Mouse (Mus musculus) thymus, adult 2 months (tissue): ENCODE results near the gene Tbx3.

Experiments used
- CTCF ChIP-seq: fragments of 200-500 bp; IDR thresholded peaks from 2 replicates; pipeline ENCODE4 v1.5.1; 2012; ENCODE audit warnings: mild to moderate bottlenecking, control low read depth, low read length, moderate library complexity, borderline replicate concordance; ENCODE audit not compliant: control insufficient read depth, poor library complexity, insufficient read depth; ENCODE audit errors: extremely low read depth
- POLR2A ChIP-seq: fragments of 200-500 bp; IDR thresholded peaks from 2 replicates; pipeline ENCODE4 v1.6.1; 2012; ENCODE audit warnings: mild to moderate bottlenecking, low read length, control low read depth, moderate library complexity; ENCODE audit not compliant: control insufficient read depth, poor library complexity, insufficient read depth; ENCODE audit errors: extremely low read depth

GRCm38 (mm10) chr5:119678516-119678915, 8.0 kb downstream of the Tbx3 start:
- TF ChIP-seq CTCF (no peak), POLR2A (no peak)
